Mouse (Mus musculus): ENCODE results near the gene Apof.
A peak's percentile ranks its signal among the peaks of the same experiment; 100 is the strongest.
"Not testable (repeated sequence)": the region's sequence is repeated elsewhere in the genome, so short reads cannot be mapped to it uniquely, and the experiment has no call there.

Apof gene

DNA sequence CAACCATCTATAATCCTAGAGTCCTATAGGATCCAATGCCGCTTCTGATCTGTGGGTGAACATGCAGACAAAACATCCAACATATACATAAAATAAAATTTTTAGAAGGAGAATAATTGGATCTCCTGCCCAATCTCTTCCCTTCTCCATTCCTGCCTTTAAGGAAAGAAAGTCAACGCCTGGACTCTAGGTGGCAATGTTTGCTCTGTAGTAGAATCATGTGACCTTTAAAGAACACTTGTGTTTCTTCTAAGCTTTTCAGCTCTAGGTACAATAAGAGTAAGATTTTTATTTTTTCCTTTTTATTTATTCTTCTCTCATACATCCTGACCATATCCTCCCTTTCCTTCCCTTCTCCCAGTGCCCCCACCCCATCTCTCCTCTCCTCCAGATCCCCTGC, 3.4 kb downstream of the Apof start:
- peaks cover 4% of the 10 kb centered on the region for H3K36me3 ChIP-seq (ENCODE audit: control insufficient read depth, insufficient read depth, low read length, poor library complexity, severe bottlenecking)
- H3K27me3 ChIP-seq (ENCODE audit: control insufficient read depth, insufficient read depth, low read length, poor library complexity, severe bottlenecking): no peaks in the 10 kb centered on the region
- DNase-seq (ENCODE audit: low read depth, low spot score): no peak

DNA sequence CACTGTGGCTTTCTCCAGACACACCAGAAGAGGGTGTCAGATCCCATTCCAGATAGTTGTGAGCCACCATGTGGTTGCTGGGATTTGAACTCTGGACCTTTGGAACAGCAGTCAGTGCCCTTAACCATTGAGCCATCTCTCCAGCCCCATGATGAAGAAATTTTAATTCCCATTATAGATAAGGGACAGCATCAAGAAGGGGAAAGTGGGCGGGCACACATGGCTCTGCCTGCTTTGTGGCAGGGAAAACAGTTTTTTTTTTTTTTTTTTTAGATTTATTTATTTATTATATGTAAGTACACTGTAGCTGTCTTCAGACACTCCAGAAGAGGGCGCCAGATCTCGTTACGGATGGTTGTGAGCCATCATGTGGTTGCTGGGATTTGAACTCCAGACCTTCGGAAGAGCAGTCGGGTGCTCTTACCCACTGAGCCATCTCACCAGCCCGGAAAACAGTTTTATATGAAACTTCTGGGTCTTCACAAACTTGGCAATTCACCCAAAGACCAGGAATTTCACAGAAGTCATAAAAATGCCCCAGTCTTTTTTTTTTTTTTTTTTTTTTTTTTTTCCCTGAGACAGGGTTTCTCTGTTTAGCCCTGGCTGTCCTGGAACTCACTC, 4.5 kb downstream of the Apof start:
- not testable (repeated sequence) for DNase-seq (ENCODE audit: low read depth, low spot score); H3K27me3 ChIP-seq (ENCODE audit: control insufficient read depth, insufficient read depth, low read length, poor library complexity, severe bottlenecking)
- peaks cover 11% of the 10 kb centered on the region for H3K36me3 ChIP-seq (ENCODE audit: control insufficient read depth, insufficient read depth, low read length, poor library complexity, severe bottlenecking)

- H3K36me3 ChIP-seq (ENCODE audit: control insufficient read depth, insufficient read depth, low read length, poor library complexity, severe bottlenecking): peaks cover 20% of the 10 kb centered on the region
- DNase-seq (ENCODE audit: low read depth, low spot score); H3K27me3 ChIP-seq (ENCODE audit: control insufficient read depth, insufficient read depth, low read length, poor library complexity, severe bottlenecking): not testable (repeated sequence)
Observed at GRCm38 (mm10) chr10:128275374-128275773, 6.9 kb downstream of the Apof start.

DNA sequence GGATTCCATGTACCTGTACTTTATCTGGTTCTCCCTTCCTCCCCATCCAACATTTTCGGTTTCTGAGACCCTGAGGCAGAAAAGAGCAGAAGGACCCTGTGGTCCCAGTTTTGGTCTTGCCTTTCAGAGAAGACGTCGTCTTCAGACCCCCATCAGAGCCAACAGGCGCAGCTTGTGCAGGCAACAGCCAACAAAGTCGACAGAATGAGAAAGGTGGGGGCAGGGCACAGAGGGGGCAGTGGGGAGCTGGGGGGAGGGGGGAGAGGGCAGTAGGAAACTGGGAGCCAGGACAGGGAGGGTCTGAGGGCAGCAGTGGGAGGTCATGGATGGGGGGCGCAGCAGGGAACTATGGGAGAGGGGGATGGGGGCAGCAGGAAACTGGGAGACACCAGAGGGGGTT, 9.7 kb downstream of the Apof start:
- DNase-seq (ENCODE audit: low read depth, low spot score): no peak
- Histone ChIP-seq H3K36me3 (ENCODE audit: control insufficient read depth, insufficient read depth, low read length, poor library complexity, severe bottlenecking) (peaks cover 27% of the 10 kb centered on the region), H3K27me3 (ENCODE audit: control insufficient read depth, insufficient read depth, low read length, poor library complexity, severe bottlenecking) (no peaks in the 10 kb centered on the region)

- H3K36me3 ChIP-seq (ENCODE audit: control insufficient read depth, insufficient read depth, low read length, poor library complexity, severe bottlenecking): peaks cover 32% of the 10 kb centered on the region
- no peaks in the 10 kb centered on the region for H3K27me3 ChIP-seq (ENCODE audit: control insufficient read depth, insufficient read depth, low read length, poor library complexity, severe bottlenecking)
- no peak for DNase-seq (ENCODE audit: low read depth, low spot score)
Observed at GRCm38 (mm10) chr10:128280943-128281342, 12.5 kb downstream of the Apof start.

DNA sequence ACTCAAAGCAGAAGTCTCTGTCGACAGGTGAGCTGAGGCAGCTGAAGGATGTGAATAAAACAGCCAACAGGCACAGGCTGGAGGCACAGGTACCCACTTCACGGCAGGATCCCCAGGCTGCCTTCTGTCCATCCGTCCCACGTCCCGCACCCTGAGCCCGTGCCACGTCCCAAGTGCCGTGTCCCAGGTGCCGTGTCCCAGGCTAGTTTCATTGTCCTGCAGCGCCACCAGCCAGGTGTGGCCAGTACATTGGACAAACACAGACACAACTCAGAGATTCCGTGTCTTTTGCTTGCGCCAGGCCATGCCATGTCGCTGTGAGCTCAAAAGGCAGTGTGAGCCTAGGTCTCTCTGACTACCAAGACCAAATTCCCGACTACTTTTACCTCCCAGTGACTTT, 13.2 kb downstream of the Apof start:
- DNase-seq (ENCODE audit: low read depth, low spot score): no peak
- Histone ChIP-seq H3K36me3 (ENCODE audit: control insufficient read depth, insufficient read depth, low read length, poor library complexity, severe bottlenecking) (peaks cover 34% of the 10 kb centered on the region), H3K27me3 (ENCODE audit: control insufficient read depth, insufficient read depth, low read length, poor library complexity, severe bottlenecking) (no peaks in the 10 kb centered on the region)

GRCm38 (mm10) chr10:128282886-128283450, 14.5 kb downstream of the Apof start:
- DNase-seq (ENCODE audit: low read depth, low spot score): no peak
- Histone ChIP-seq H3K27me3 (ENCODE audit: control insufficient read depth, insufficient read depth, low read length, poor library complexity, severe bottlenecking) (no peaks in the 10 kb centered on the region), H3K36me3 (ENCODE audit: control insufficient read depth, insufficient read depth, low read length, poor library complexity, severe bottlenecking) (peaks cover 25% of the 10 kb centered on the region)

- no peaks in the 10 kb centered on the region for H3K27me3 ChIP-seq (ENCODE audit: control insufficient read depth, insufficient read depth, low read length, poor library complexity, severe bottlenecking)
- DNase-seq (ENCODE audit: low read depth, low spot score): peak; percentile 78
Observed at GRCm38 (mm10) chr10:128283604-128284579, 15.4 kb downstream of the Apof start.

DNA sequence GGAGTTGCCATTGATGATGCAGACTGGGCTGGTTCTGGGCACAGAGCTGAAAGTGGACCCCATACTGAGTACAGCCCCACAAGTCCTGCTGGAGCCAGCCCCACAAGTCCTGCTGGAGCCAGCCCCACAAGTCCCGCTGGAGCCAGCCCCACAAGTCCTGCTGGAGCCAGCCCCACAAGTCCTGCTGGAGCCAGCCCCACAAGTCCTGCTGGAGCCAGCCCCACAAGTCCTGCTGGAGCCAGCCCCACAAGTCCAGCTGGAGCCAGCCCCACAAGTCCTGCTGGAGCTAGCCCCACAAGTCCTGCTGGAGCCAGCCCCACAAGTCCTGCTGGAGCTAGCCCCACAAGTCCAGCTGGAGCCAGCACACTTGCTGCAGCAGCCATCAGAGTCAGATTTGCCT, 22.1 kb downstream of the Apof start:
- not testable (repeated sequence) for H3K27me3 ChIP-seq (ENCODE audit: control insufficient read depth, insufficient read depth, low read length, poor library complexity, severe bottlenecking); DNase-seq (ENCODE audit: low read depth, low spot score)
- peaks cover 17% of the 10 kb centered on the region for H3K36me3 ChIP-seq (ENCODE audit: control insufficient read depth, insufficient read depth, low read length, poor library complexity, severe bottlenecking)

More at GRCm38 (mm10) chr10:128283604-128284579, 15.4 kb downstream of the Apof start:
- H3K36me3 ChIP-seq (ENCODE audit: control insufficient read depth, insufficient read depth, low read length, poor library complexity, severe bottlenecking): peaks cover 23% of the 10 kb centered on the region

DNA sequence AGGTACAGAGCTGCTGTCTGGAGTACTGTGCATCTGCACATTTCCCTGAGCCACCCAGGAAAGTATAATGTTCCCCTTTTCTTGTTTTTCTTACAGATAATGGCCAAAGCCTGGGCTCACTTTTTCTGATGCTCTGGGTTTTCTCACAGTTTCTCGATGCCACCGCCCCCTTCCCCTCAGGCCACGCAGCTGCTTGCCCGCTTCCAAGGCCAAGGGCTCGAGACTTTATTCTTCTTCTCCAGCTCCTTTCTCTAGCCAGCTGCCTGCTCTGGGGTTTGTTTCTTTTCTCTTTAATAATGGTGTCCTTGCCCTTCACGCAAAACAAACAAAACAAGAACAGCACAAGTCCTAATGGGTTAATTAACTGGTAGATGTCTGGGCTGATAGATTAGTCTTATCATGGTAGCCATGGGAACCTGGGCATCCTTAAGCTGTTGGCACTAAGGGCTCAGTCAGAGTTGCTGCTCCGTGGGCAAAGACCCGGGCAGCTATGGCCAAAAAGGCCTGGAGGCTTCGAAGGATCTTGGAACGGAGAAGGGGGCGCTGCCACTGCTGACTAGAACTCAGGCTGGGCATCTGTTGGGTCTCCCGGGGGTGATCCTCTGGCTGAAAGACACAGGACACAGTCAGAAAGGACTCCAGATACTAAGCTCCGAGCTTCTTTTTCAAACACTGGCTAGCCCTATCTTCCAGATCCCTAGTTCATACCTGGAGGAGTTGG, 28.1 kb downstream of the Apof start:
- no peak for DNase-seq (ENCODE audit: low read depth, low spot score)
- Histone ChIP-seq H3K36me3 (ENCODE audit: control insufficient read depth, insufficient read depth, low read length, poor library complexity, severe bottlenecking) (peaks cover 6% of the 10 kb centered on the region), H3K27me3 (ENCODE audit: control insufficient read depth, insufficient read depth, low read length, poor library complexity, severe bottlenecking) (no peaks in the 10 kb centered on the region)

GRCm38 (mm10) chr10:128297221-128297620, 28.8 kb downstream of the Apof start:
- peaks cover 4% of the 10 kb centered on the region; the same call in 1 of the 2 replicates for H3K36me3 ChIP-seq (ENCODE audit: control insufficient read depth, insufficient read depth, low read length, poor library complexity, severe bottlenecking)
- DNase-seq (ENCODE audit: low read depth, low spot score): no peak

DNA sequence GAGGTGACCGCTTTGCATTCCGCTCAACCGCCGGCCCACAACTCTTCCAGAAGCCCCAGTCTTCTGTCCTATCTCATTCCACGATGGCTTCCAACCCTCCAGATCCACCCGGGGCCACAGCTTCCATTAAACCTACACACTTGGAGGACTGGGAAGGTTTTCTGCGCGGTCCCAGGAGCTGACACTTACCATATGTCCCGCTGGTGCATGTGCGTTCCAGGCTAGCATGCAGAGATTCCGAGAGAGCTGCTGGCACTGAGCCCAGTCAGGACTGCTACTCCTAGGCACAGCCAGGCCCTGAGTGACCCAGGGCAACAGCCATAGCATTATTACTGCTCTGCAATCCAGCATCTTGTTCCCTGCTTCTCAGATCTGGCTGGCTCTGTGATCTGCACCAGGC, 29.2 kb downstream of the Apof start:
- H3K27me3 ChIP-seq (ENCODE audit: control insufficient read depth, insufficient read depth, low read length, poor library complexity, severe bottlenecking): no peaks in the 10 kb centered on the region
- peaks cover 2% of the 10 kb centered on the region; the same call in 1 of the 2 replicates for H3K36me3 ChIP-seq (ENCODE audit: control insufficient read depth, insufficient read depth, low read length, poor library complexity, severe bottlenecking)
- DNase-seq (ENCODE audit: low read depth, low spot score): no peak

More at GRCm38 (mm10) chr10:128297221-128297620, 28.8 kb downstream of the Apof start:
- no peaks in the 10 kb centered on the region for H3K27me3 ChIP-seq (ENCODE audit: control insufficient read depth, insufficient read depth, low read length, poor library complexity, severe bottlenecking)

DNA sequence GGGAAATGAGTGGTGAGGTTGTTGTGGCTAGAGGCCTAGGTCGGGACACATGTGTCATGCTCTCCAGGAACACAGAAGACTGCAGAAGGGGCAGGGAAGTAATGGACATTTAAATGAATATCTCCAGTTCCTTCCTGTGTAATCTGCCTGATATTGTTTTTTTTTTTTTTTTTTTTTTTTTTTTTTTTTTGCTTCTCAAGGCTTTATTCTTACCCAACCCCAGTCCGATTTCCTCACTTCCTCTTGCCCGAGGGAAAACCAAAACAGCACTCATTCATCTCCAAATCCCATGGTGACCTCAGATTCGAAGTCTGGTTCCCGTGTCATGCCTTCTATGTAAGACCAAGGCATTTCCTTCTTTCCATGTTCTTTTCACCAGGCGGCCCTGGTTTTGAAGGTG, 29.8 kb downstream of the Apof start:
- H3K36me3 ChIP-seq (ENCODE audit: control insufficient read depth, insufficient read depth, low read length, poor library complexity, severe bottlenecking): no peaks in the 10 kb centered on the region
- no peaks in the 10 kb centered on the region for H3K27me3 ChIP-seq (ENCODE audit: control insufficient read depth, insufficient read depth, low read length, poor library complexity, severe bottlenecking)
- no peak for DNase-seq (ENCODE audit: low read depth, low spot score)

DNA sequence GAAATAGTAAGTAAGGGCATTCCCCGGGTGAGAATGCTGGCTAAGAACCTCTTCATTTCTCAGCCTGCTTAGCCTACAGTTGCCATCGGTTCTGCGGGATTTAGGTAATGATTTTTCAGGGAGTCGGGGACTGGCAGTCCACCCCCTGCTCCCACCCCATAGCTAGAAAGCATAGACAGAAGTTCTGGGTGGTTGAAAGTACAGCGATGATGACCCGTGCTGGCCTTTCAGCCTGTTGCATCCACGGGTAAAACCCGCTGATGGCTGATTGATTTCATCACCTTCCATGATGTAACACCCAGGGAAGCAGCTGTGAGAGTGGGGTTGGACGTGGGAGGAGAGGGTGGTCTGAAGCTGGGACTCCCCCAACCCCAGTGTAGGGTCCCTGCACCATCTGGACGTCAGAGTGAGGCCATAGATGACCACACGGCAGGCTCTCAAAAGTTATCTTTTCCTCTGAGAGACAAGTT, 30.3 kb downstream of the Apof start, which contains the start of gene Il23a:
Gene Il23a (minus strand): TSS at position 51 of the 470 bp plus-strand sequence.
- H3K27me3 ChIP-seq (ENCODE audit: control insufficient read depth, insufficient read depth, low read length, poor library complexity, severe bottlenecking): no peaks in the 10 kb centered on the region
- DNase-seq (ENCODE audit: low read depth, low spot score): no peak

More for the DNA sequence above, 30.3 kb downstream of the Apof start, which contains the start of gene Il23a:
- no peaks in the 10 kb centered on the region for H3K36me3 ChIP-seq (ENCODE audit: control insufficient read depth, insufficient read depth, low read length, poor library complexity, severe bottlenecking)

Measured in splenic B cell, adult 2 months (primary cell).